Mouse (Mus musculus): Measurements from ENCODE around the gene Fer. TPM values are rescaled to one million over a fixed set of nuclear protein-coding genes. Genes with fewer than 3 reads are reported as not detected.
A peak's percentile ranks its signal among the peaks of the same experiment; 100 is the strongest.

Gene Fer
- polyA plus RNA-seq, 1 experiment from 2014 or later, result 23.5 TPM

- H3K36me3 ChIP-seq, result no peaks in the 10 kb centered on the region
- no peak overlapping the region for H3K4me3 ChIP-seq (replicated peaks)
- H3K9me3 ChIP-seq, result no peaks in the 10 kb centered on the region
- H3K4me2 ChIP-seq (replicated peaks), result no peak overlapping the region
- H3K9ac ChIP-seq, result no peak overlapping the region
- no peaks in the 10 kb centered on the region for H3K4me1 ChIP-seq (replicated peaks)
- ATAC-seq, result no peak
- H3K27ac ChIP-seq, result no peak overlapping the region
- 69% methylated on average over 4 of the region's 4 CpGs for WGBS
- H3K27me3 ChIP-seq (replicated peaks), result no peaks in the 10 kb centered on the region
Measured at GRCm38 (mm10) chr17:63880009-63880408, 17.1 kb downstream of the Fer start.

GRCm38 (mm10) chr17:63886988-63887387, 24.1 kb downstream of the Fer start:
- no peak overlapping the region for H3K4me3 ChIP-seq (replicated peaks)
- H3K9me3 ChIP-seq, result no peaks in the 10 kb centered on the region
- no peak overlapping the region for H3K27ac ChIP-seq
- 93% methylated on average over 2 of the region's 2 CpGs for WGBS
- H3K27me3 ChIP-seq (replicated peaks), result no peaks in the 10 kb centered on the region
- H3K9ac ChIP-seq, result no peak overlapping the region
- no peak for ATAC-seq
- H3K36me3 ChIP-seq, result no peaks in the 10 kb centered on the region
- H3K4me1 ChIP-seq (replicated peaks), result no peaks in the 10 kb centered on the region
- no peak overlapping the region for H3K4me2 ChIP-seq (replicated peaks)

GRCm38 (mm10) chr17:63890611-63891010, 27.7 kb downstream of the Fer start:
- Histone ChIP-seq H3K27ac (no peak overlapping the region), H3K9ac (no peak overlapping the region), H3K4me3 (replicated peaks) (no peak overlapping the region), H3K27me3 (replicated peaks) (no peaks in the 10 kb centered on the region), H3K4me1 (replicated peaks) (no peaks in the 10 kb centered on the region), H3K36me3 (no peaks in the 10 kb centered on the region), H3K9me3 (no peaks in the 10 kb centered on the region), H3K4me2 (replicated peaks) (no peak overlapping the region)
- ATAC-seq, result no peak

GRCm38 (mm10) chr17:63895829-63896228, 33.0 kb downstream of the Fer start:
- Histone ChIP-seq H3K4me1 (replicated peaks) (no peaks in the 10 kb centered on the region), H3K36me3 (no peaks in the 10 kb centered on the region), H3K27ac (no peak overlapping the region), H3K4me2 (replicated peaks) (no peak overlapping the region), H3K27me3 (replicated peaks) (no peaks in the 10 kb centered on the region), H3K4me3 (replicated peaks) (no peak overlapping the region), H3K9ac (no peak overlapping the region), H3K9me3 (no peaks in the 10 kb centered on the region)
- 60% methylated on average over 3 of the region's 3 CpGs for WGBS
- no peak for ATAC-seq

- no peak overlapping the region for H3K4me3 ChIP-seq (replicated peaks)
- no peaks in the 10 kb centered on the region for H3K4me1 ChIP-seq (replicated peaks)
- H3K36me3 ChIP-seq, result no peaks in the 10 kb centered on the region
- ATAC-seq, result no peak
- H3K27ac ChIP-seq, result no peak overlapping the region
- H3K9ac ChIP-seq, result no peak overlapping the region
- H3K27me3 ChIP-seq (replicated peaks), result no peaks in the 10 kb centered on the region
- H3K9me3 ChIP-seq, result no peaks in the 10 kb centered on the region
- WGBS, result 89% methylated on average over 7 of the region's 7 CpGs
- H3K4me2 ChIP-seq (replicated peaks), result no peak overlapping the region
Measured at GRCm38 (mm10) chr17:63897050-63897449, 34.2 kb downstream of the Fer start.

- Histone ChIP-seq H3K36me3 (no peaks in the 10 kb centered on the region), H3K9me3 (no peaks in the 10 kb centered on the region), H3K4me1 (replicated peaks) (no peaks in the 10 kb centered on the region), H3K4me2 (replicated peaks) (no peak overlapping the region), H3K4me3 (replicated peaks) (no peak overlapping the region), H3K9ac (no peak overlapping the region), H3K27ac (no peak overlapping the region), H3K27me3 (replicated peaks) (no peaks in the 10 kb centered on the region)
- 94% methylated on average over 4 of the region's 4 CpGs for WGBS
- no peak for ATAC-seq
Measured at GRCm38 (mm10) chr17:63909297-63909696, 46.4 kb downstream of the Fer start.

- Histone ChIP-seq H3K27me3 (replicated peaks) (no peaks in the 10 kb centered on the region), H3K36me3 (no peaks in the 10 kb centered on the region), H3K27ac (no peak overlapping the region), H3K9ac (no peak overlapping the region), H3K4me3 (replicated peaks) (no peak overlapping the region), H3K9me3 (no peaks in the 10 kb centered on the region), H3K4me1 (replicated peaks) (no peaks in the 10 kb centered on the region), H3K4me2 (replicated peaks) (no peak overlapping the region)
- 40% methylated on average over 6 of the region's 6 CpGs for WGBS
- ATAC-seq, result 0 out of 2 replicates have a peak, but pooled peaks have one; percentile 23
Measured at GRCm38 (mm10) chr17:63921601-63922203, 58.8 kb downstream of the Fer start.

GRCm38 (mm10) chr17:63925581-63925980, 62.7 kb downstream of the Fer start:
- no peak overlapping the region for H3K4me3 ChIP-seq (replicated peaks)
- no peaks in the 10 kb centered on the region for H3K9me3 ChIP-seq
- H3K36me3 ChIP-seq, result no peaks in the 10 kb centered on the region
- no peaks in the 10 kb centered on the region for H3K4me1 ChIP-seq (replicated peaks)
- no peaks in the 10 kb centered on the region for H3K27me3 ChIP-seq (replicated peaks)
- no peak overlapping the region for H3K9ac ChIP-seq
- ATAC-seq, result no peak
- H3K27ac ChIP-seq, result no peak overlapping the region
- 81% methylated on average over 3 of the region's 3 CpGs for WGBS
- H3K4me2 ChIP-seq (replicated peaks), result no peak overlapping the region

GRCm38 (mm10) chr17:63930634-63931033, 67.8 kb downstream of the Fer start:
- WGBS, result 61% methylated on average over 4 of the region's 4 CpGs
- Histone ChIP-seq H3K9me3 (no peaks in the 10 kb centered on the region), H3K4me3 (replicated peaks) (no peak overlapping the region), H3K27me3 (replicated peaks) (no peaks in the 10 kb centered on the region), H3K27ac (no peak overlapping the region), H3K4me1 (replicated peaks) (no peaks in the 10 kb centered on the region), H3K36me3 (no peaks in the 10 kb centered on the region), H3K4me2 (replicated peaks) (no peak overlapping the region), H3K9ac (no peak overlapping the region)
- ATAC-seq, result peak; percentile 56; the same call in 1 of the 2 replicates

- Histone ChIP-seq H3K9ac (no peak overlapping the region), H3K4me2 (replicated peaks) (no peak overlapping the region), H3K36me3 (no peaks in the 10 kb centered on the region), H3K4me3 (replicated peaks) (no peak overlapping the region), H3K9me3 (no peaks in the 10 kb centered on the region), H3K27me3 (replicated peaks) (no peaks in the 10 kb centered on the region), H3K27ac (no peak overlapping the region), H3K4me1 (replicated peaks) (no peaks in the 10 kb centered on the region)
- ATAC-seq, result no peak
- WGBS, result 77% methylated on average over 1 of the region's 1 CpGs
Measured at GRCm38 (mm10) chr17:63931556-63931955, 68.7 kb downstream of the Fer start.

GRCm38 (mm10) chr17:63935408-63935807, 72.5 kb downstream of the Fer start:
- Histone ChIP-seq H3K27ac (no peak overlapping the region), H3K27me3 (replicated peaks) (no peaks in the 10 kb centered on the region), H3K9me3 (no peaks in the 10 kb centered on the region), H3K4me2 (replicated peaks) (no peak overlapping the region), H3K9ac (no peak overlapping the region), H3K4me1 (replicated peaks) (no peaks in the 10 kb centered on the region), H3K4me3 (replicated peaks) (no peak overlapping the region), H3K36me3 (no peaks in the 10 kb centered on the region)
- 90% methylated on average over 2 of the region's 2 CpGs for WGBS
- ATAC-seq, result no peak

- ATAC-seq, result no peak
- Histone ChIP-seq H3K9me3 (no peaks in the 10 kb centered on the region), H3K27me3 (replicated peaks) (no peaks in the 10 kb centered on the region)
Measured at GRCm38 (mm10) chr17:63937886-63938285, 75.0 kb downstream of the Fer start.

GRCm38 (mm10) chr17:63946772-63947171, 83.9 kb downstream of the Fer start:
- Histone ChIP-seq H3K27ac (no peak overlapping the region), H3K9ac (no peak overlapping the region), H3K4me3 (replicated peaks) (no peak overlapping the region), H3K9me3 (no peaks in the 10 kb centered on the region), H3K4me1 (replicated peaks) (no peaks in the 10 kb centered on the region), H3K36me3 (no peaks in the 10 kb centered on the region), H3K27me3 (replicated peaks) (no peaks in the 10 kb centered on the region), H3K4me2 (replicated peaks) (no peak overlapping the region)
- no peak for ATAC-seq
- 90% methylated on average over 2 of the region's 2 CpGs for WGBS

More at GRCm38 (mm10) chr17:63937886-63938285, 75.0 kb downstream of the Fer start:
- Histone ChIP-seq H3K4me2 (replicated peaks) (no peak overlapping the region), H3K9ac (no peak overlapping the region), H3K36me3 (no peaks in the 10 kb centered on the region), H3K4me3 (replicated peaks) (no peak overlapping the region), H3K4me1 (replicated peaks) (no peaks in the 10 kb centered on the region), H3K27ac (no peak overlapping the region)
- WGBS, result 67% methylated on average over 18 of the region's 18 CpGs
